Mouse (Mus musculus) kidney, postnatal 14 days (tissue): Measurements from ENCODE around the gene Rbmx.
A peak's percentile ranks its signal among the peaks of the same experiment; 100 is the strongest.

ENCODE experiments used
- DNase-seq: peaks from one replicate; pipeline ENCODE4 v3.0.0; 2022; ENCODE audit warnings: mixed read lengths

Gene Rbmx

GRCm38 (mm10) chrX:57392367-57393246 is at the start of gene Rbmx:
Rbmx (minus strand) TSS chrX:57393036.
- DNase-seq = peak; percentile 91

GRCm38 (mm10) chrX:57433897-57434296 is 41.1 kb upstream of the Rbmx start:
- DNase-seq = no peak

- DNase-seq = peak; percentile 0
Observed at GRCm38 (mm10) chrX:57431610-57432009, 38.8 kb upstream of the Rbmx start.

GRCm38 (mm10) chrX:57408769-57409168 is 15.9 kb upstream of the Rbmx start, which contains the start of gene Gm364:
Gm364 (plus strand) TSS chrX:57409154.
- no peak for DNase-seq

- no peak for DNase-seq
Observed at GRCm38 (mm10) chrX:57403651-57404050, 10.8 kb upstream of the Rbmx start.

GRCm38 (mm10) chrX:57401388-57401787 is 8.6 kb upstream of the Rbmx start:
- no peak for DNase-seq

GRCm38 (mm10) chrX:57393412-57393811 is 576 bp upstream of the Rbmx start:
- DNase-seq = no peak

GRCm38 (mm10) chrX:57380915-57381314 is 11.9 kb downstream of the Rbmx start:
- DNase-seq = peak; percentile 11

- peak; percentile 42 for DNase-seq
Observed at GRCm38 (mm10) chrX:57378579-57378978, 14.3 kb downstream of the Rbmx start.

GRCm38 (mm10) chrX:57377096-57377495 is 15.7 kb downstream of the Rbmx start:
- no peak for DNase-seq

- no peak for DNase-seq
Observed at GRCm38 (mm10) chrX:57374029-57374428, 18.8 kb downstream of the Rbmx start.

- DNase-seq = no peak
Observed at GRCm38 (mm10) chrX:57373543-57373942, 19.3 kb downstream of the Rbmx start.

- DNase-seq = no peak
Observed at GRCm38 (mm10) chrX:57372965-57373364, 19.9 kb downstream of the Rbmx start.

GRCm38 (mm10) chrX:57364891-57365569 is 27.8 kb downstream of the Rbmx start:
- no peak for DNase-seq

- no peak for DNase-seq
Observed at GRCm38 (mm10) chrX:57359316-57359715, 33.5 kb downstream of the Rbmx start.

GRCm38 (mm10) chrX:57339220-57339619 is 53.6 kb downstream of the Rbmx start:
- DNase-seq = no peak

GRCm38 (mm10) chrX:57338371-57339211 is 54.2 kb downstream of the Rbmx start, which contains the start of gene Arhgef6:
Arhgef6 (minus strand) TSS chrX:57338729.
- DNase-seq = peak; percentile 10

GRCm38 (mm10) chrX:57337582-57337981 is 55.3 kb downstream of the Rbmx start:
- DNase-seq = no peak

GRCm38 (mm10) chrX:57336958-57337357 is 55.9 kb downstream of the Rbmx start:
- no peak for DNase-seq

GRCm38 (mm10) chrX:57335313-57335712 is 57.5 kb downstream of the Rbmx start:
- no peak for DNase-seq
